ENCODE assay signal across 15 mouse cellular contexts in the genomic region with DNA sequence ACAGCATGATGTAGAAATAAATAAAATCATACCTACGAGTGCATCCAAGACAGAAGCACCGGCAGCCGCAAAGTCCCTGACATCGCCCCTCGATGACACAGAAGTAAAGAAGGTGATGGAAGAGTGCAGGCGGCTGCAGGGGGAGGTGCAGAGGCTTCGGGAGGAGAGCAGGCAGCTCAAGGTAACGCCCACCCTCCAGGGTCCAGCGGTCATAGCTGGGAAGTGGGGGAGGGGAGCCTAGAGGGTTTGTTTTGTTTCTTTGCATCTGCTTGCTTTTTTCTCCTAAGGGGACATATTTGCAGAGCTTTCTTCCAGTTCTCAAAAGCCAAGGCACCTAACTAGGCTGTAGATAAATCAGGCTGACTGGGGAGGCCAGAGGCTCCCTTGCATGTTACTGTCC. TPM values are rescaled to one million over a fixed set of nuclear protein-coding genes. Genes with fewer than 3 reads are reported as not detected.
DNase-seq lines count a peak whose midpoint lies in the region; ATAC-seq and TF ChIP-seq lines count a peak whose summit lies in the region.
"Had no signal": no experiment of that assay in that cellular context is flagged by ENCODE, and none has a peak within 500 bp of the region (broad histone marks: within the 10 kb centered on the region; RNA-seq: fewer than 3 reads in every experiment).

No protein-coding gene starts in this region.

- 63% methylated on average over 9 of the region's 9 CpGs for WGBS in kidney, adult 2 months
- WGBS in hindbrain, embryonic 15.5 days = 13% methylated on average over 9 of the region's 9 CpGs
- WGBS in neural tube, embryonic 15.5 days = 16% methylated on average over 9 of the region's 9 CpGs

- no peak for TF ChIP-seq POLR2A in kidney, adult 2 months (IDR thresholded peaks at IDR 0.05; ENCODE audit: low read depth, low read length)

- peak; percentile 56 to 72 for DNase-seq in kidney, postnatal 4 days
- no peak for DNase-seq in kidney, adult 2 months
- DNase-seq in embryo, embryonic 9.5 days (ENCODE audit: extremely low spot score) = peak; percentile 60
- no peak for DNase-seq in layer of hippocampus, postnatal 36 days
- DNase-seq in urinary bladder, postnatal 14 days (ENCODE audit: low spot score) = no peak
- DNase-seq in right cerebral cortex, postnatal 10 days (ENCODE audit: low spot score in 2 of 2) = no peak
- DNase-seq: gastrocnemius, adult 2 months; lung, postnatal 36 days had no signal

- no peak overlapping the region for H3K27ac ChIP-seq in kidney, adult 2 months (ENCODE audit: insufficient read depth, low read depth, low read length)
- H3K27ac ChIP-seq in hindbrain, embryonic 15.5 days (replicated peaks) = peak overlapping the region; percentile 64; the same call in 1 of the 2 replicates
- H3K27ac ChIP-seq in neural tube, embryonic 15.5 days (replicated peaks) = peak overlapping the region; percentile 67
- H3K27ac ChIP-seq: gastrocnemius, adult 2 months had no signal

- H3K36me3 ChIP-seq in kidney, adult 2 months (ENCODE audit: control insufficient read depth, insufficient read depth, low read length) = no peaks in the 10 kb centered on the region
- H3K36me3 ChIP-seq in hindbrain, embryonic 15.5 days = no peaks in the 10 kb centered on the region
- peaks cover 13% of the 10 kb centered on the region for H3K36me3 ChIP-seq in neural tube, embryonic 15.5 days

- no peak overlapping the region for H3K4me2 ChIP-seq in hindbrain, embryonic 15.5 days
- H3K4me2 ChIP-seq in neural tube, embryonic 15.5 days = no peak overlapping the region

- no peaks in the 10 kb centered on the region for H3K9me3 ChIP-seq in hindbrain, embryonic 15.5 days
- no peaks in the 10 kb centered on the region for H3K9me3 ChIP-seq in neural tube, embryonic 15.5 days (replicated peaks)

- H3K27me3 ChIP-seq in kidney, adult 2 months (replicated peaks; ENCODE audit: control insufficient read depth, insufficient read depth, low read length) = no peaks in the 10 kb centered on the region
- H3K27me3 ChIP-seq in hindbrain, embryonic 15.5 days = no peaks in the 10 kb centered on the region
- no peaks in the 10 kb centered on the region for H3K27me3 ChIP-seq in neural tube, embryonic 15.5 days (replicated peaks)
- H3K27me3 ChIP-seq: CH12.LX had no signal

- TF ChIP-seq CTCF in kidney, adult 2 months (conservative IDR thresholded peaks at IDR 0.05; ENCODE audit: insufficient read depth, insufficient read length, low read depth, low read length) = no peak

- no peak for ATAC-seq in hindbrain, embryonic 15.5 days (ENCODE audit: low FRiP score, low read depth)
- ATAC-seq in neural tube, embryonic 15.5 days (ENCODE audit: low FRiP score) = no peak

- H3K4me3 ChIP-seq in kidney, adult 2 months (ENCODE audit: insufficient read depth, low read depth, low read length) = no peak overlapping the region
- H3K4me3 ChIP-seq in hindbrain, embryonic 15.5 days = no peak overlapping the region
- H3K4me3 ChIP-seq in neural tube, embryonic 15.5 days (replicated peaks) = no peak overlapping the region
- H3K4me3 ChIP-seq: gastrocnemius, adult 2 months had no signal

- no peaks in the 10 kb centered on the region for H3K4me1 ChIP-seq in kidney, adult 2 months (ENCODE audit: control insufficient read depth, insufficient read depth, low read length)
- peaks cover 69% of the 10 kb centered on the region for H3K4me1 ChIP-seq in hindbrain, embryonic 15.5 days (replicated peaks)
- H3K4me1 ChIP-seq in neural tube, embryonic 15.5 days = peaks cover 60% of the 10 kb centered on the region

- H3K9ac ChIP-seq in hindbrain, embryonic 15.5 days = no peak overlapping the region
- H3K9ac ChIP-seq in neural tube, embryonic 15.5 days (replicated peaks) = no peak overlapping the region

RNA-seq across cellular contexts. Expression of a gene that starts 38.8 kb away (rescaled TPM):
- polyA plus RNA-seq in kidney, adult 2 months (2012; rRNA removed) = 18.9 and 21.3 TPM in 2 replicates
- 15.9 and 18.4 TPM in 2 replicates for polyA plus RNA-seq in hindbrain, embryonic 15.5 days (2015; fragmentation: Nextera tagmentation; extraction: Ambion mirVana)
- 16.4 and 19.9 TPM in 2 replicates for polyA plus RNA-seq in neural tube, embryonic 15.5 days (2015; fragmentation: Nextera tagmentation; extraction: Ambion mirVana)
- 100 to 1,000 TPM; 114 to 126 TPM for total RNA-seq in layer of hippocampus, postnatal 36 days (2021)

RNA-seq across cellular contexts. Expression of a gene that starts 56.9 kb away (rescaled TPM):
- not detected in 2 replicates for polyA plus RNA-seq in kidney, adult 2 months (2012; rRNA removed)
- polyA plus RNA-seq in hindbrain, embryonic 15.5 days (2015; fragmentation: Nextera tagmentation; extraction: Ambion mirVana) = not detected in 2 replicates
- not detected in 2 replicates for polyA plus RNA-seq in neural tube, embryonic 15.5 days (2015; fragmentation: Nextera tagmentation; extraction: Ambion mirVana)
- not detected for total RNA-seq in layer of hippocampus, postnatal 36 days (2021)
- total RNA-seq: CH12.LX; gastrocnemius, adult 2 months; liver, adult 2 months had no signal
- polyA plus RNA-seq: heart, embryonic 16.5 days; large intestine, adult 2 months; liver, adult 2 months; small intestine, adult 2 months had no signal

Comparison
In these comparisons a context has a peak if more than half of its experiments do, and no peak if none do; other contexts are left out.
1. DNase-seq: peak in kidney, postnatal 4 days (2 of 2) and embryo, embryonic 9.5 days (single experiment); none in kidney, adult 2 months (single experiment), layer of hippocampus, postnatal 36 days (0 of 2), urinary bladder, postnatal 14 days (single experiment) and right cerebral cortex, postnatal 10 days (0 of 2).